Mouse (Mus musculus): ENCODE results near the gene Pi4k2a. TPM values are rescaled to one million over a fixed set of nuclear protein-coding genes. Genes with fewer than 3 reads are reported as not detected.

The Pi4k2a gene
- polyA plus RNA-seq, 2 experiments = 8.6 to 9.1 TPM

DNA sequence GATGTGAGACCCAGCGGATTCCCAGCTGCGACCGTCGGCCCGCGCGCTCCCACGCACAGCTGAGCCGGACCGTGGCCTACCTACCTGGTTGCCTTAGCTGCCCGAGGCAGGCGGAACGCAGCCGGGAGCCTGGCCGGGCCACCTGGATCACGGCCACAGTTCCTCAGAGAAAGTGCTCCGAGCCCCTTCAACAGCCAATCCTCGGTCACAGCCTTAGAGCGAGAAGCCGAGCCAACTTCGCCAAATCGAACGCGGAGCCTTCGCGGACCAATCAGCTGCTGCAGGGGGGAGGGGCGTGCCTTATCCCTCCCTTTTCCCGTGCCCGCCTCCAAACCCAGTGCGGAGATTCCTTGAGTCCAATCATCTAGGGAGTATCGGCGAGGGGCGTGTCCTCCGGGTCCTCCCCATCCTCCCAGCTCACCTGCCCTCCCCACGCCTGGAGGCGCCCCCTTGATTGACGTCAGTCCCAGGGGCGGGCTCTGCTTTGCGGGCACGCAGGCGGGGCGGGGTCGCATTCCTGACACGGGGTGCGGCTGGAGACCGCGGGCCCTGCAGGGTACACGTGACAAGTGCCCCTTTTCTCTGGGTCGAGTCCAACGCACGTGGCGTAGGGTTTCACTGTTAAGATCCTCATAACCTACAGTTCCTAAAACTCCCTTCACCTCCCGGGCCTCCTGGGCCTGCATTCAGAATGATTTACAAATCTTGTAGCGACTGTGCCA lies 38.7 kb downstream of the Pi4k2a start, which contains the start of gene Avpi1:
Gene Avpi1, minus strand, starts transcription at position 273 of the 722 bp plus-strand sequence.
- ATAC-seq (ENCODE audit: insufficient read depth) = peak; percentile 96
- DNase-seq (ENCODE audit: low read depth in 3 of 3, low spot score in 3 of 3) = peak; percentile 91 to 94 (median 91)
- Histone ChIP-seq H3K4me3 (ENCODE audit: insufficient read depth in 1 of 2, low read depth in 2 of 2, low read length in 2 of 2) (peak within 1 kb of the TSS; percentile 61 to 66), H3K27ac (peak within 1 kb of the TSS; percentile 65), H3K27me3 (ENCODE audit: control insufficient read depth, insufficient read depth, low read length) (no peaks in the 10 kb centered on the region), H3K4me1 (replicated peaks; ENCODE audit: control insufficient read depth in 2 of 2, insufficient read depth in 2 of 2, low read length in 1 of 2) (peaks cover 6 to 11% of the 10 kb centered on the region in 2 experiments; a peak in 3 of 4 replicates), H3K9me3 (ENCODE audit: control insufficient read depth, low read length) (no peaks in the 10 kb centered on the region), H3K4me2 (ENCODE audit: low read depth) (peak within 1 kb of the TSS; percentile 76), H3K36me3 (replicated peaks; ENCODE audit: control insufficient read depth, insufficient read depth, low read depth) (no peaks in the 10 kb centered on the region), H3K9ac (replicated peaks) (peak within 1 kb of the TSS; percentile 70)
- TF ChIP-seq CTCF (IDR thresholded peaks at IDR 0.05; ENCODE audit: low read depth) (no peak), EP300 (IDR thresholded peaks at IDR 0.05; ENCODE audit: low read depth) (no peak)
- WGBS (ENCODE audit: insufficient replicate concordance) = under 1% methylated on average over 54 of the region's 54 CpGs

DNA sequence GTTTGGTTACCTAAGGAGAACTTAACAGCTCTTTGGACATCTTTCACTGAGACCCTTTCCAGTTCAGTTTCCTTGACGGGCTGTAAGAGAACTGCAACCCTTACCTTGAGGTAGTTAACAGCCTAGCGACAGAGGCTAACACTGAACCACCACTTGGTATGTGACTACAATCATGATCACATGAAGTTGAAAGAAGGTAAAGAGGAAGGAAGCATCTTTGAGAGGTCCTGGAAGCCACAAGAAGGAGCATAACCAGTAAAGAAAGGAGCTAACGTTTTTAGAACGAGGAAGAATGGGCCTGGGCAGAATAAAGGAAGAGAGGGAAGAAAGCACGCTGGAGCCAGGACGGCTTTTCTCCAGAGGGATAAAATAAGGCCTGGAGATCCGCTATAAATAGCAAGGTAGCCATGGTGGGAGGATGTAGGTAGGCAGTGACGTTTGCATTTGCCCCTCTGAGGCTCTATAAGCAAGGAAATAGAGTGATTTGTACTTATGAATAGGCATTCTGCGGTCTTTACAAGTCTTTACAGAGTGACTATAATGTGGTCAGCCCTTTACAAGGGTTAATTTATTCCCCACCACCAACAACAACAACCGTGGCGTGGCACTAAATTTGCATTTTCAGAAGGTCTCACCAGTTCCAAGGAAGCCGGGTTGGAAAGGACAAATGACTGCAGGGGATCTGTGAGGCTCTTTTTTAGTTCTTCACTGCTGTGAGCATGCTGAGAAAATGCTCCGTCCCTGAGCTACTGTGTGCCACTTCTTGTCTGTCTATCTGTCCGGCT lies 39.4 kb downstream of the Pi4k2a start:
- WGBS (ENCODE audit: insufficient replicate concordance) = 32% methylated on average over 14 of the region's 14 CpGs
- Histone ChIP-seq H3K27ac (peak overlapping the region; percentile 65), H3K36me3 (replicated peaks; ENCODE audit: control insufficient read depth, insufficient read depth, low read depth) (no peaks in the 10 kb centered on the region), H3K9me3 (ENCODE audit: control insufficient read depth, low read length) (no peaks in the 10 kb centered on the region), H3K4me3 (ENCODE audit: insufficient read depth in 1 of 2, low read depth in 2 of 2, low read length in 2 of 2) (peak overlapping the region; percentile 61 to 66), H3K9ac (replicated peaks) (peak overlapping the region; percentile 32; the same call in 1 of the 2 replicates), H3K4me1 (replicated peaks; ENCODE audit: control insufficient read depth in 2 of 2, insufficient read depth in 2 of 2, low read length in 1 of 2) (peaks cover 9 to 18% of the 10 kb centered on the region in 2 experiments), H3K4me2 (ENCODE audit: low read depth) (peak overlapping the region; percentile 76), H3K27me3 (ENCODE audit: control insufficient read depth, insufficient read depth, low read length) (no peaks in the 10 kb centered on the region)
- TF ChIP-seq CTCF (IDR thresholded peaks at IDR 0.05; ENCODE audit: low read depth) (no peak), EP300 (IDR thresholded peaks at IDR 0.05; ENCODE audit: low read depth) (no peak)
- ATAC-seq (ENCODE audit: insufficient read depth) = no peak
- no peak for DNase-seq (ENCODE audit: low read depth in 3 of 3, low spot score in 3 of 3)

DNA sequence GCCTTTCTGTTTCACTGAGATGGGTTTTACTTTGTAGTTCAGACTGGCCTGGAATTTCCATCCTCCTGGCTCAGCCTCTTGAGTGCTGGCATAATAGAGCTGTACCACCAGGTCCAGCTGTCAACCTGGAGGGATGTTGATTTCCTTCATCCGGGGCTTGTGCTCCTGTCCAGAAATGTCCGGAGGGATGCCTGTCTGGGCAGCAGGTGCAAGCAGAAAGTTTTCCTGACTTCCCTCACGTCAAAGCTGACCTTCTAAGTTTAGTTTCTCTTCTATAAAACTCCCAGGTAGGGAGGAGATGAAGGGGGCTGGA lies 40.0 kb downstream of the Pi4k2a start:
- Histone ChIP-seq H3K9ac (replicated peaks) (no peak overlapping the region), H3K27me3 (ENCODE audit: control insufficient read depth, insufficient read depth, low read length) (no peaks in the 10 kb centered on the region), H3K4me2 (ENCODE audit: low read depth) (no peak overlapping the region), H3K9me3 (ENCODE audit: control insufficient read depth, low read length) (no peaks in the 10 kb centered on the region), H3K4me1 (replicated peaks; ENCODE audit: control insufficient read depth in 2 of 2, insufficient read depth in 2 of 2, low read length in 1 of 2) (peaks cover 9 to 23% of the 10 kb centered on the region in 2 experiments), H3K4me3 (ENCODE audit: insufficient read depth in 1 of 2, low read depth in 2 of 2, low read length in 2 of 2) (no peak overlapping the region), H3K27ac (no peak overlapping the region), H3K36me3 (replicated peaks; ENCODE audit: control insufficient read depth, insufficient read depth, low read depth) (no peaks in the 10 kb centered on the region)
- ATAC-seq (ENCODE audit: insufficient read depth) (no peak), DNase-seq (ENCODE audit: low read depth in 3 of 3, low spot score in 3 of 3) (no peak)
- 67% methylated on average over 3 of the region's 3 CpGs for WGBS (ENCODE audit: insufficient replicate concordance)
- TF ChIP-seq EP300 (IDR thresholded peaks at IDR 0.05; ENCODE audit: low read depth) = no peak
- TF ChIP-seq CTCF (IDR thresholded peaks at IDR 0.05; ENCODE audit: low read depth) = no peak

DNA sequence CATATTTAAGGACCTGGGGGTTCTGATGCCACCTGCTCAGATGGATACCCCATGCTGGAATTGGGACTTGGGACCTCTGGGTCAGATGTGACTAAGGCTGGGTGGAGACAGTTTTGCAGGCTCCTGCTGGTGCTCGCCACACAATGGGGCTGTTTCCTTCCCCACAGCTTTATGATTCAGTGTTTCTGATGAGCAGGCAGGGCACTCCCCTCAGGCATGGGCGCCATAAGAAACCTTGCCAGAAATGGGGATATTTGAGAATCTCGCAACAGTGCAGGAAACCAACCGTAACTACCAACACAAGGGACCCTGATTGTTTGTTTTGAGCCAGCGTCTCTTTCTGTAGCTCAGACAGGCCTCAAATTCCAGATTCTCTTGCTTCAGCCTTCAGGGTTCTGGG lies 40.8 kb downstream of the Pi4k2a start:
- Histone ChIP-seq H3K27ac (no peak overlapping the region), H3K36me3 (replicated peaks; ENCODE audit: control insufficient read depth, insufficient read depth, low read depth) (no peaks in the 10 kb centered on the region), H3K27me3 (ENCODE audit: control insufficient read depth, insufficient read depth, low read length) (no peaks in the 10 kb centered on the region), H3K4me2 (ENCODE audit: low read depth) (no peak overlapping the region), H3K9me3 (ENCODE audit: control insufficient read depth, low read length) (no peaks in the 10 kb centered on the region), H3K9ac (replicated peaks) (no peak overlapping the region), H3K4me1 (replicated peaks; ENCODE audit: control insufficient read depth in 2 of 2, insufficient read depth in 2 of 2, low read length in 1 of 2) (peaks cover 9 to 32% of the 10 kb centered on the region in 2 experiments), H3K4me3 (ENCODE audit: insufficient read depth in 1 of 2, low read depth in 2 of 2, low read length in 2 of 2) (no peak overlapping the region)
- no peak for DNase-seq (ENCODE audit: low read depth in 3 of 3, low spot score in 3 of 3)
- WGBS (ENCODE audit: insufficient replicate concordance) = 54% methylated on average over 5 of the region's 5 CpGs
- TF ChIP-seq CTCF (IDR thresholded peaks at IDR 0.05; ENCODE audit: low read depth) (no peak), EP300 (IDR thresholded peaks at IDR 0.05; ENCODE audit: low read depth) (no peak)
- no peak for ATAC-seq (ENCODE audit: insufficient read depth)

DNA sequence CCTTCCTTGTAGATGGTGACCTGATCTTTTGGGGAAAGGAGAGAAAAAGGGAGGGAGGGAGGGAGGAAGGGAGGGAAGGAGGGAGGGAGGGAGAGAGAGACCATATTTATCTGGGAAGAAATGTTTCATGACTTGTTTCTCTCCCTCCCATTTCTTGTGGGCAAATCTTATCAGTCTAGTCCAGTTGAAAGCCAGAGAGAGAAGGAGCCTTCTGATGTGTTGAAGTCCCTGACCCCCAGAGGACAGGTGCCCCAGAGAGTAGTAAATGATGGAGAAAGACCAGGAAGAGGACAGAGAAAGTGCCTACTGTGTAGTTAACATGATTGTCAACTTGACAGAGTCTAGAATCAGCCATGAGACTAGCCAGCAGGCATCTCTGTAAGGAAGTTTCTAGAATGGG lies 44.8 kb downstream of the Pi4k2a start:
- no peak; the same call in 1 of the 2 replicates for TF ChIP-seq EP300 (IDR thresholded peaks at IDR 0.05; ENCODE audit: low read depth)
- TF ChIP-seq CTCF (IDR thresholded peaks at IDR 0.05; ENCODE audit: low read depth) = no peak
- Histone ChIP-seq H3K9ac (replicated peaks) (no peak overlapping the region; the same call in 1 of the 2 replicates), H3K4me3 (ENCODE audit: insufficient read depth in 1 of 2, low read depth in 2 of 2, low read length in 2 of 2) (no peak overlapping the region), H3K4me1 (replicated peaks; ENCODE audit: control insufficient read depth in 2 of 2, insufficient read depth in 2 of 2, low read length in 1 of 2) (peaks cover 3 to 22% of the 10 kb centered on the region in 2 experiments), H3K36me3 (replicated peaks; ENCODE audit: control insufficient read depth, insufficient read depth, low read depth) (no peaks in the 10 kb centered on the region), H3K27ac (no peak overlapping the region), H3K9me3 (ENCODE audit: control insufficient read depth, low read length) (no peaks in the 10 kb centered on the region), H3K27me3 (ENCODE audit: control insufficient read depth, insufficient read depth, low read length) (no peaks in the 10 kb centered on the region), H3K4me2 (ENCODE audit: low read depth) (peak overlapping the region; percentile 20; the same call in 1 of the 2 replicates)
- ATAC-seq (ENCODE audit: insufficient read depth) = peak; percentile 64; the same call in 1 of the 2 replicates
- DNase-seq (ENCODE audit: low read depth in 3 of 3, low spot score in 3 of 3) = peak in 1 of 3 experiments; percentile 31
